Mouse (Mus musculus) urinary bladder, postnatal 25 days (tissue): ENCODE data around the gene Rcor1.

ENCODE experiments used
- DNase-seq: peaks from one replicate; pipeline ENCODE4 v3.0.0; 2022; ENCODE audit warnings: low spot score

Gene Rcor1

DNA sequence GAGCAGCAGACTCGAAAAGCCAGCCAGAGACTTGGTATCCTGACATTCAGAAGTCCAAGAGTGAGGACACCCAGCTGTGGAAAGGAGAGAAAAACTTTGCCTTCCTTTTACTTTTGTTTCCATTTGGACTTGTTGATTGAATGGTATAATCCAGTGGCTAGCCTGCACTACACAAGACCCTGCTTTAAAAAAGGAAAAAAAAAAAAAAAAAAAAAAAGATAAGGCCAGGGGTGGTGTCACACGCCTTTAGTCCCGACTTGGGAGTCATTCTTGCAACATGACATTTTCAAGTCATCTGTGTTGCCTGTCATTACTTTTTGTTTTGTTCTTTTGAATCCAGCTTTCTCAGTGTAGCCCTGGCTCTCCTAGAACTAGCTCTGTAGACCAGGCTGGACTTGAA lies 17.6 kb upstream of the Rcor1 start:
- DNase-seq = no peak

DNA sequence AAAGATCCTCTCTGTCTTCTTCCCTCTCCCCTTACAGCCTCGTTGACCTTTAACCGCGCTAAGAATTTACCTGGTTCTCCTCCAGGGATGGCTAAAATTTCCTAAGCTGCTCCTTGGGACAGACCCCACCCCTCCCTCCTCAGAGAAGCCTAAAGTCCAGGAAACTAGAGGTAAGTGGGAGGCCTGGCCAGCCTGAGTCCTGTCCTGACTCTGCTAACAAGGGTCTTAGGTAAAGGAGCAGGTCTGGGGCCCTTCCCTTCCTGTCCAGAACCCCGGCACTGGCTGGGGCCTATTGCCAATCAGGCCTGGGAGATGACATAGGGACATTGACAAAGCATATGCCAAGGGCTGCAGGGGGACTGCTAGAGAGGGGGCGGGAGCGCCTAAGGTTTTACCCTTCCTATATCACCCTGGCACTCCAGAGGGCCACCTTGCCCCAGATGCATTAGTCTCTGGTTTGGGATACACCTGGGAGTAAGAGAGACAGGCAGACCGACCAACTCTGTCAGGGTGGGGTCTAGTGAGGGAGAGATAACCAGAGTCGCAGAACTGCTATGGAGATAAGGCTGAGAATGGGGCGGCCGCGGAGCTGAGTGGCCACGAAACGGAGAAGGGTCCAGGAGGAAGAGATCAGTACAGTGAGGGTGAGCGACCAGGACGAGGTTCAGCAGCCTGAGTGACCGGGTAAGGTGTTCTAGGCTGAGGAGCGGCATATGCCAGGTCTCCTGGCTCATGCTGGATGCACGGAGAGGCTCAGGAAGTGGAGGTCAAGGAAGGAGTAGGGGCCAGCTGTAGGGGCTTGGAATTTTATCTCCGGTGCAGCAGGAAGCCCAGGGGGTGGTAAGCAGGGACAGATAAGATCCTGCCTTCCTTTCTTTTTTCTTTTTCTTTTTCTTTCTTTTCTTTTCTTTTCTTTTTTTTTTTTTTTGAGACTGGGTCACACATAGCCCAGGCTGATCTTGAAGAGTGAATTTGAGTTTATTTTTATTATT lies 10.7 kb upstream of the Rcor1 start:
- DNase-seq = no peak

DNA sequence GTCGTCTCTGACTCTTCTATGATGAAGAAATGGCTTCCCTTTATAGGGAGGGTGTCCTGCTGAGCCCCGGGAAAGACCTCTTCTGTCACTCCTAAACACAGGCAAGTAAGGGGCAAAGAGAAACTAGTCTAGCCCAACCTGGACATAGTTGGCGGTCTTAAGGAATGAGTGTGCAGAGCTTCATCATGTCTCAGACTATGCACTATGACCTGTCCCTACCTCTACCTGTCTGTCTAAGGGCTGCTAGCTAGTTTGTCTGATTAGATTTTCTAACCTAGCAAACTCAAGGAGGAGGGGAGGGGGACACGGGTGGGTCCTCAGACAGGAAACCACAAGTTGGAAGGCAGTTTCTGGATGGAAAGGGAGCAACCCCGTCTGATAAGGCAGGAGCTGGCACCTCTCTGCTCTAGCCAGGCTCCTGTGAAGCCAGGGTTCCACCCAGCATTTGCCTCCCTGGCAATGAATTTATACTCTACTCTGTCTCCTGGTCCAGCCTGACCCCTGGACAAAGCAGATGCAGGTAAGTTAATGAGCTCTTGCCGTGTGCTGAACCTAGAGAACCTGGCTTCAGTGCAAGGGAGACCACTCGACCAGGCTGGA lies 9.8 kb upstream of the Rcor1 start:
- DNase-seq = no peak

DNA sequence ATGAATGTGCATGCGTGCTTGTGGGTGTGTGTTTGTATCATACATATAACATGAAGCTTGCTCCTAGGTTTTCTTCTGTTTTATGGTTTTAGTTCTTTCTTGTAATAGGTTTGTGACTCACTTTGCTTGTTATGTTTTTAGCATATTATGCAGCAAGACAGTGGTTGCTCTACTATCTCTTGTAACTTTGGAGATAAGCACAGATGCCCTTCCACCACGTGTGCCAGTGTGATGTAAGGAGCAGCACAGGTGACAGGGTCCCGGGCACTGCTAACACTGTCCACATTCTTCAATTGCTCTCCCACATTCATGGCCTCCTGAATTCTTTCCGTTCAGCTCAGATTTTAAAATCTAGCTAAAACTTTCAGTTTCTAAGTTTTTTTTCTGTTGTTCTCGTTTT lies 6.3 kb upstream of the Rcor1 start:
- DNase-seq = no peak

DNA sequence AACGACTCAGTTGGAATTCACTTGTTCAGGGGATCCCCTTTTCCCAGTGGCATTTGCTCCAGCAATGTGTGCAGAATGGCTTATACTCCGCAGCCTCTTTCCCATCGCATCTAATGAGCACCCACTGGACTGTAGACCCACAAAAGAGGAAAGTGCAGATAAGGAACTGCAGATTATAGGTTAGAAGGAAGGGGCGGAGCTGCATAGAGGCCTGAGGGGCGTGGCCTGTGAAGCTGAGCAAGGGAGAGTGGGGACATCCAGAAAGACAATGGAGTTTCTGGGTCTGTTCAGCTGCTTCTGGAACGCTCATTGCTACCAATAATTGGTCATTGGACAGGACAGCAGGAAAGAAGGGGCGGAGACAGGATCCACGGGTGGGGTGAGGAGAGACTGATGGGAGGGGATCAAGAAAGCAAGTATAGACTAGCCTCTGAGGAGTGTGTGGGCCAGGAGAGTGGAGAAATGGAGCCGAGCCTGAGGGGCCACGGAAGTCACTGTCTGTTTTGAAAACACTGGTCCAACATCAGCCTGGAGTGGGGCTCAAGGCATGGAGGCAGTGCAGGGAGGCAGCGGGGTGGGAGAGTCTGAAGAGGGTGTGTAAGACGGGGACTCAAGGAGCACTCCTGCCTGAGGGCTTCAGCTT lies 3.8 kb upstream of the Rcor1 start:
- no peak for DNase-seq

DNA sequence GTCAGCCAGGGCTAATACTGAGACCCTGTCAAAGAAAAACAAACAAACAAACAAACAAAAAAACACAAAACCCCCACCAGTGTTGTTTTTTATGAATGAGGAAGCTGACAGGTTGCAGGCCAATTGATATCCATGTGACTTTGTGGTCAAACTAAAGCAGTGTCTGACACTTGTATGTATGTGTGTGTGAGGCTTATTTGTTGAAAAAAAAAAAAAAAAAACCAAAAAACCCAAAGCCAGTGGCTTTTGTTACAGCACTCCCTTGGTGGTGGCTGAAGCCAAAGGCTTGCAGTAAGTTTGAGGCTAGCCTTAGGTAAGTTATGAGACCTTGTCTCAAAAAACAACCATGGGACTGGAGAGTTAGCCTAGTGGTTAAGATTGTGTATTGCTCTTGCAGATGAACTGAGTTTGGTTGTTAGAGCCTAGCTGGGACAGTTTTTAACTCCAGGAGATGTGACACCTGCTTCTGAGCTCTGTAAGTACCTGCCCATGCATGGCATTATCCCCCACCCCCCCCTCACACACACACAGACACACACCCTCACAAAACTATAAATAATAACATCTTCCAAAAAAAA lies 2.9 kb upstream of the Rcor1 start:
- no peak for DNase-seq

DNA sequence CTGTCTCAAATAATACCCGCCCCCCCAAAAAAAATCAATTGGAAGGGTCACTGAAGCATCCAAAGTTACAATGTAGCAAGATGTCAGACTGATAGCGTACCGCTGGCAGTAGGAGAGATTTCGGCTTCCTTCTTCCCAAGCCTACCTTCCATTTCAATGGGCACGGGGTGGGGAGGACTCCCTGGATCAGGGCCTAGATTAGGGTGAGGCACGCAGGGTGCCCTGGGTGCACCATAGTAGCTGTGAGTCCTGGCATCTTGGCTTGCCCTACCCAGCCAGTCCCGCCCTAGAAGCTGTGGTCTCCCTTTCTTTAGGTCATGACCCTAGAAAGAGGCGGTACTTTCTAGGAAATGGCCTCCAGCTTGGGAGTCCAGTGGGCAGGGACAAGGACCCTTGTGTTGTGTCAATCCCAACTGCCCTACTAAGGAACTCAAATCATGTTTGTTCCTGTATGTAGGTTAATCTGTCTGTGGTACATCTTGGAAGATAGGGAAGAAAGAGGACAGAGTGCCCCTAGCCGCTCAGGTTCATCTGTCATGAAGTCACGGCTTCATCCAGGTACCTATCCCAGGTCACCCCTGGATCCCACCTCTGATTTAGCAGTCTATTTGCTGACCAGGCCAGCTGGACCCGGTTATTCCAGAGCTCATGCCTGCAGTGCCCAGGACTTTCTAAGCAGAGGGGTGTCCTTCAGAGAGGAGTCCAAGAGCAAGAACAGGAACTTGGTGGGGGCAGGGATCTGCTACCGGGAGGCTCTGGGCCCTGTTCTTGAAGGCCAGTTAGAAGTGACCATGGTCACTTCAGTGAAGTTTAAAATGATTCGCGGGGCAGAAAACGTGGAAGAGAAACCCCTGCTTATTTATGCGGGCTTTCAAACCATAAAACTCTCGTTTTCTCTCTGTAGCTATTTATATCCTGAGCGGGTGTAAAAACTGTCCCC lies 1.6 kb upstream of the Rcor1 start:
- DNase-seq = no peak

DNA sequence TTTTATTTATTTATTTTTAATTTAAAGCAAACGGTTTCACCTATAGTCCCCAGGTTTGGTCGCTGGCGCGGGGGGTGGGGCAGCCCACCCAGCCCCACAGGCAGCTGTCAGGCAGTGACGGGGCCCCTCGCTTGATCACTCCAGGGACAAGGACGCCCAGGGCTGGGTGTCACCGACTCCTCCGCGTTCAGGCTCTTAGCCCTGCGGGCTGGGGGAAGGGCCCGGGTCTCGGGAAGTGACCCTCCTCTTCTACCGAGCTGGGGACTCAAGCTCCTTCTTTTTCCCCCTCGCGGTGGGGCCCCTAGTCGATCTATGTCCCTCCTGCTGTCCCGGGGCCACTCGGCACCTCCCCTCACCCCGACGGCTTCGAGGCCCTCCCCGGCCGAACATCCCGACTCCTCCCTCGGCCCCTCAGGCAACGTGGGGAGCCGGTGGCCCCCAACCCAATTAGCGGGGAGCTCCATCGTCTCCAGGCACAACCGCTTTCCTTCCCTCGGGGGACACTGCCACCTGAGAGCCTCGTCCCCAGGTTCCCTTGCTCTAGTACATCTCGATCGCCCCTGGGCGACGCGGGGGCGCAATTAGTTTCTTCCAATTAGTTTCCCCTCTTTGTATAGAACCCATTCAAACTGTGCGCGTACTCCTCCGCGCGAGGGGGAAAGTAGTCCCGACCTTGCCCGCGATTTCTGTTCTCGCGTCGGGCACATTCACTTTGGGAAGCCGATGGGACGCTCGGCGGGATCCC lies 748 bp upstream of the Rcor1 start:
- peak; percentile 68 for DNase-seq

DNA sequence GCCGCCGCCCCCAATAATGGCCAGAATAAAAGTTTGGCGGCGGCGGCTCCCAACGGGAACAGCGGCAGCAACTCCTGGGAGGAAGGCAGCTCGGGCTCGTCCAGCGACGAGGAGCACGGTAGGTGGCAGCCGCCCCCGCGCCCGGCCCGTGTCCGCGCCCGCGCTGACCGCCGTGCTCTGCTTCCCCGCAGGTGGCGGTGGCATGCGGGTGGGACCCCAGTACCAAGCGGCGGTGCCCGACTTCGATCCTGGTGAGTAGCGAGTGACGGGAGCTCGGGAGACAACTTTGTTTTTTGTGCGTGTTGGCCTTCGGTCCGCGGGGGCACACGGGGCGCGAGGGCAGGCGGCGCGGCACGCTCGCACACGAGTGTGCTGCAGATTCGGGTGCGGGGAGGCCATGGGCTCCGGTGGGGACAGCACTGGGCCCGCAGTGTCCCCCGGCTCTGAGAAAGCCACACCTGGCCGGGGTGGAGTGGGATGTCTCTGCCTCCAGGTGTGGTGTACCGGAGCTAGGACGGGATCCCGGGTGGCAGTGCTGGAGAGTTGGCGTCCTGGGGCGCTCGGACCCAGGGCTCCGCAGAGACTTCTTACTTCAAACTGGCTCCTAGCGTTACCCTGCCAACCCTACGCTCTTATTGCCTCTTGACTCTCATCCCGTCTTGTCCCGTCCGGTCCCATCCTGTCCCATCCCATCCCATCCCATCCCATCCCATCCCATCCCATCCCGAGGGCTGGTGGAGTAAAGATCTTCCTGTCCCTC lies 800 bp downstream of the Rcor1 start:
- DNase-seq = peak; percentile 42

DNA sequence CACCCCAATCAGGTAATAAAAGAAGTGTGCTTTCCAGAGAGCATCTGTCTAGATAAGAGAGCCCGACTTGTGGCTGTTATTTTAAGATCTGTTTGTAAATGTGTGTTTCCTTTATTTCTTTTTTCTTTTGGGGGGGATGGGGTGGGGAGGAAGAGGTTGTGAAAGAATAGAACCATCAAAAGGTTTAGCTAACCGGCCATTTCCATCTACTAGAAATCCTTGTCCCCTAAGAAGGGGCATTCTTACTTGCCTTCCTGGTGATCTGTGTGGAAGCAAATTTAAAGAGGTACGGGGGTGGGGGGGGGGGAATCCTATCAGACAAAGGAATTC lies 1.3 kb downstream of the Rcor1 start:
- DNase-seq = no peak

DNA sequence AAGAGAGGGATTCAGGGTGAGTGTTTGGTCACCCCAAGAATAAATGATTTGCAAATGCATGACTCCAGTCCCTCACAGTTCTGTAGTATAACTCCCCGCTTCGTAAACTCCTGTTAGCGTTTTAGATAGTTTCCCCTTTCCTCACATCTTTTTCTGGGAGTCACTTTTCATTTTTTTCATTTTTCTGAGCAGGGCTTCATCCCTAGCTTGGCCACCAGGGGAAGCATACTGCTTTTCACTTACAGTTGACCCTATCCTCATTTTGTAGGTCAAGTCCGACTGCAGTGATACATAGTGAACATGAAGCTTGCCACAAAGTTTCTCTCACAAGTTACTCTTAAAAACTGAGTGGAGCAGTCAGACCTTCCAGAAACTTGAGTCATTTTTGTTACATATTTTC lies 2.0 kb downstream of the Rcor1 start:
- peak; percentile 17 for DNase-seq

DNA sequence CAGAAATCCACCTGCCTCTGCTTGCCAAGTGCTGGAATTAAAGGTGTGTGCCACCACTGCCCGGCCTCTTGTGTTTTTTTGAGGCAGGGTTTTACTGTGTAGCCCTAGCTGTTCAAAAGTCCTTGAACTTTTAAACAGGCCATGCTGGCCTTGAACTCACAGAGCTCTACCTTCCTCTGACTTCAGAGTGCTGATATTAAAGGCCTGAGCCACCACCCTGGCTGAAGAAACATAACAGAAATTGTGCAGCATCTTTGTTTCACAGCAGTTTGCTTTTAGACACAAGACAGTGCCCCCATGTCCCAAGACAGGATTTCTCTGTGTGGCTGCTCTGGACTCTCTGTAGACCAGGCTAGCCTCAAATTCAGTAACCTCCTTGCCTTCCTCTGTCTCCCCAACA lies 3.2 kb downstream of the Rcor1 start:
- DNase-seq = no peak

DNA sequence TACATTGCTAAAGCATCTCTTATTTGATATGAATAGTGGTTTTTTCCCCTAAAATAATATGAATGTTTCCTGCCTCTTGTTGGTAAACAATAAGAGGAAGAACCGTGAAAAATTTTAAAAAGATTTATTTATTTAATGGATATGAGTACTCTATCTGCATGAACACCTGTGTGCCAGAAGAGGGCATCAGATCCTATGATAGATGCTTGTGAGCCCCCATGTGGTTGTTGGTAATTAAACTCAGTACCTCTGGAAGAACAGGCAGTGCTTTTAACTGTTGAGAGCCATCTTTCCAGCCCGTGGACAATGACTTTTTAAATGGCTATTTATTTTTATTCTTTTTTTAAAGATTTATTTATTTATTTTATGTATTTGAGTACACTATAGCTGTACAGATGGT lies 5.7 kb downstream of the Rcor1 start:
- DNase-seq = no peak

DNA sequence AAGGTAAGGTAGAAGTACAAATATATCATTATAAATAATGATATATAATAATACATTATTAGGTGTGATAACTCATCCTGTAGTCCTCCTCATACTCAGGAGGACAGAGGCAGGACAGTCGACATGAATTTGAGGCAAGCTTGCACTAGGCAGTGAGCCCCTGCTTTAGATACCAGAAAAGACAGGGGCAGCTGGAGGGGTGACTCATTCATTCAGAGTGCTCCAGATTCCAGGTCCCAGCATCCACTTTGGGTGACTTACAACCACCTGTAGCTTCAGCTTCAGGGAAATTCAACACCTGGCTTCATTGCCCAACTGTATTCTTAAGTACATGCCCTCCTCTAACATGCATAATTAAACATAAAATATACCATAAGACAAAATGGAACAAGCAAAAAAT lies 7.7 kb downstream of the Rcor1 start:
- no peak for DNase-seq

DNA sequence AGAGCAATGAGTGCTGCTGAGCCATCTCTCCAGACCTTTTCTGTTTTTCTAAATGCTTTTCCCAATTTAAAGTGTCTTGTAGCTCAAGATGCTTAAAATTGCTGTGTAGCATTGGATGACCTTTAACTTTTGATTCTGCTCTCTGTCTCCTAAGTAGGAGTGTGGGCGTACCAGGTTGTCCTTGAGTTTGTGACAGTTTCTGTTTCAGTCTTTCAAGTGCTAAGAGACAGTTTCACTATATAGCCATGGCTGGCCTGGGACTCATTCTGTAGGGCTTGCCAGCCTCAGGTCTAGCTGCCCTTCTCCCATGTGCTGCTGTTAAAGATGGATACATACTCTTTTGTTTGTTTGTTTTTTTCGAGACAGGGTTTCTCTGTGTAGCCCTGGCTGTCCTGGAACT lies 9.1 kb downstream of the Rcor1 start:
- DNase-seq = no peak

DNA sequence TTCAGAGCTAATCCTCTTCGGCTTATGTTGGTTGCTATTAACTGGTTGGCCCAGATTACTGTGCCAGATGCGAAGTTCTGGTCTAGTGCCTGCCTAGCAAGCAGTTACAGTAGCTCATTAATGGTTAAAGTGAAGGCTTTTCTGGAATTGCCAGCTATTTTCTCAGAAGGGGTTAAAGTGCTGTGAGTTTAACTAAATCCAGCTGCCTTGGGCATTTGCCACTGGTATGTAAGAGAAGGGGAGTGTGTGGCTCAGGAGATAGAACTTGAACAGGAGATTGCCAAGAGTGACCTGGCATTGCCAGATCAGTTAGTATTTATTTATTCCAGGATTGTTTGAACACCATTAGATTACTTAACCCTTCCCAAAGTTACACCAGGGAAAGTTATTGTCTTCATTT lies 11.1 kb downstream of the Rcor1 start:
- DNase-seq = no peak

DNA sequence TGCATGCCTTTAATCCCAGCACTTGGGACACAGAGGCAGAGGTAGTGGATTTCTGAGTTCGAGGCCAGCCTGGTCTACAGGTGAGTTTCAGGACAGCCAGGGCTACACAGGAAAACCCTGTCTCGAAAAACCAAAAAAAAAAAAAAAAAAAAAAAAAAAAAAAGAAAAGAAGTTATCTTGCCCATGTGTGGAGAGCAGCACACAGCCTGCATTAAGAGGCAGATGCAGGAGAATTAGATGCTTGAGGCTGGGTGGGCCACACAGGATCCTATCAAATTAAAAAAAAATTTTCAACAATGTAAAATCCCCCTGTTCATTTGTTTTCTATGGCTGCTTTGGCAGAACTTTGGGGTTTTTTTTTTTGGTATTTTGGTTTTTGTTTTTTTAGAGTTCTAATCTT lies 24.2 kb downstream of the Rcor1 start:
- DNase-seq = no peak

DNA sequence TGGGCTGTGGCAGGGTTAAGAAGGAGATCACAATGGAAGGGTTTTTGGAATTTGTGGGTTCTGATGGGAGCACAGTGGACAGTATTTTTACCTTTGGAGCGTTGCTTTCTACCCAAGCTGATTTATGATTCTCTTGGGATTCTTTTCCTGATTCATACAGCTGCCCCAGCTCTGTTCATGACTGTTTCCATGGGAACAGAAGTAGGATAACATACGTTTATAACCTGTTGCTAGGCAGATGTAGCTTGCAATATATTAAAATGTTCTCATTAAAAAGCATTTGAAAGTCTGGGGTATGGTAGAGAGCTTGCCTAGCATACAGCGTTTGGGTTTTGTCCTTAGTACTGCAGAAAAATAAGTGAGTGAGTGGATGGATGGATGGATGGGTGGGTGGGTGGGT lies 25.1 kb downstream of the Rcor1 start:
- no peak for DNase-seq

DNA sequence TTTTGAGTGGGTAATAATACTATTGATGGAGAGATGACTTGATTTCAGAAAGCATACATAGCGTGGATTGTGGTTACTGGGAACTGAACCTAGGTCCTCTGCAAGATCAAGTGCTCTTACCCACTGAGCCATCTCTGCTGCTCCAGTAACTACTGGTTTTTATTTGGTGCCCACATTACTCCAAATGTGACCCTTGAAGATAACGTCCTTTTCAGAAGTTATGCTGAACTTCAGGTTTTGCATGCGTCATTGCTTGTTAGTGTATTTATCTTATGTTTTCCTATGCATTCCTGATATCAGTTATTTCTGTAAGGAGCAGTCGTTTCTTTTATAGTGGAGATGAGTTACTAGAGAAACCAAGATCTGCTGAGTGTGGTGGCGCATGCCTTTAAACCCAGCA lies 26.2 kb downstream of the Rcor1 start:
- no peak for DNase-seq

DNA sequence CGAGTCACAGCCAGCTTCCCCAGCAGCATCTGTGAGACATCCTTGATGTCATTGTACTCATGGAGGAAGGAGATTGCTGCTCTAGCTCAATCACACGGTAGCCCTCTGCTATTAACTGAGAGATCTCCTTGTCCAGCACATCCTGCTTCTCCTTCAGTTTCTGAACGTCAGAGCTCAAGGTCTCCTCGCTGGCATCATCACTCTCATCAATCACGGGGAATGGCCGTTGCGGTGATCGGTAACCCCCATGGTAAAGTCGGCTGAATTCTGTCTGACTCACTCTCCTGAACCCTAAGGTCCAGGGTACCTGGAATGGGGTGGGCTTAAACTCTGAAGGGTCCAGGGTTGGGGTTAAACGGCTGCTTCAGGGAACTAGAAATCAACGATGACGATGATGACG lies 28.7 kb downstream of the Rcor1 start:
- DNase-seq = no peak
